Mouse (Mus musculus) CH12F3 (cell line): ENCODE measurements around the gene Xirp1.

Experiments used
- in situ Hi-C: fragments of 300-500 bp; cut with MboI; formaldehyde crosslinking; loops from 2 replicates; pipeline ENCODE4 v1.14.3; 2020; ENCODE audit warnings: low sequenced_read_pairs

Xirp1 gene

GRCm38 (mm10) chr9:120023086-120023811, at the start of gene Xirp1:
TSS of gene Xirp1 (minus strand) at chr9:120023598.
- in situ Hi-C loops = no loop called here

- in situ Hi-C loops = loop anchor here (5.0 kb wide), 1 partner anchor 46 kb away; no protein-coding TSS in a partner anchor
Observed at GRCm38 (mm10) chr9:120073169-120073568, 49.8 kb upstream of the Xirp1 start.

- in situ Hi-C loops = loop anchor here (5.0 kb wide), 1 partner anchor 44 kb away; no protein-coding TSS in a partner anchor
Observed at GRCm38 (mm10) chr9:120071251-120071650, 47.9 kb upstream of the Xirp1 start.

- in situ Hi-C loops = loop anchor here (5.0 kb wide), 1 partner anchor 42 kb away; no protein-coding TSS in a partner anchor
Observed at GRCm38 (mm10) chr9:120069779-120070178, 46.4 kb upstream of the Xirp1 start, which contains the start of gene Cx3cr1. TSS of gene Cx3cr1 (minus strand) at chr9:120069879.

GRCm38 (mm10) chr9:120068047-120068446, 44.6 kb upstream of the Xirp1 start:
- in situ Hi-C loops = no loop called here

- in situ Hi-C loops = no loop called here
Observed at GRCm38 (mm10) chr9:120067609-120068008, 44.2 kb upstream of the Xirp1 start.

GRCm38 (mm10) chr9:120064317-120064716, 40.9 kb upstream of the Xirp1 start:
- in situ Hi-C loops = no loop called here

- in situ Hi-C loops = no loop called here
Observed at GRCm38 (mm10) chr9:120058730-120059129, 35.3 kb upstream of the Xirp1 start.

GRCm38 (mm10) chr9:120056201-120056600, 32.8 kb upstream of the Xirp1 start:
- in situ Hi-C loops = no loop called here

- in situ Hi-C loops = no loop called here
Observed at GRCm38 (mm10) chr9:120054545-120055277, 31.3 kb upstream of the Xirp1 start.

GRCm38 (mm10) chr9:120049407-120049806, 26.0 kb upstream of the Xirp1 start:
- in situ Hi-C loops = no loop called here

- in situ Hi-C loops = no loop called here
Observed at GRCm38 (mm10) chr9:120048495-120048894, 25.1 kb upstream of the Xirp1 start.

GRCm38 (mm10) chr9:120043115-120043514, 19.7 kb upstream of the Xirp1 start:
- in situ Hi-C loops = no loop called here

- in situ Hi-C loops = no loop called here
Observed at GRCm38 (mm10) chr9:120037414-120037813, 14.0 kb upstream of the Xirp1 start.

- in situ Hi-C loops = no loop called here
Observed at GRCm38 (mm10) chr9:120034375-120034774, 11.0 kb upstream of the Xirp1 start.

- in situ Hi-C loops = no loop called here
Observed at GRCm38 (mm10) chr9:120032710-120033109, 9.3 kb upstream of the Xirp1 start.

GRCm38 (mm10) chr9:120030421-120030820, 7.0 kb upstream of the Xirp1 start:
- in situ Hi-C loops = no loop called here

GRCm38 (mm10) chr9:120029880-120030279, 6.5 kb upstream of the Xirp1 start:
- in situ Hi-C loops = loop anchor here (5.0 kb wide), 1 partner anchor 42 kb away; no protein-coding TSS in a partner anchor

GRCm38 (mm10) chr9:120027401-120028151, 4.2 kb upstream of the Xirp1 start:
- in situ Hi-C loops = loop anchor here (5.0 kb wide), 1 partner anchor 45 kb away; no protein-coding TSS in a partner anchor

- in situ Hi-C loops = loop anchor here (5.0 kb wide), 1 partner anchor 48 kb away; no protein-coding TSS in a partner anchor
Observed at GRCm38 (mm10) chr9:120024625-120025024, 1.2 kb upstream of the Xirp1 start.

GRCm38 (mm10) chr9:120024171-120024570, 773 bp upstream of the Xirp1 start:
- in situ Hi-C loops = no loop called here
